Mouse (Mus musculus): ENCODE measurements around the gene Fpgs.

- TF ChIP-seq CTCF (IDR thresholded peaks at IDR 0.05; ENCODE audit: low read depth) (no peak), EP300 (IDR thresholded peaks at IDR 0.05; ENCODE audit: low read depth) (no peak)
Observed at GRCm38 (mm10) chr2:32749082-32749481, 45.1 kb upstream of the Fpgs start.

All from liver, embryonic 14.5 days (tissue).